In genomic region chr16:96341269-96341668, GRCm38 (mm10) we compare ENCODE assay signal across 8 mouse cellular contexts.
DNase-seq lines count a peak whose midpoint lies in the region; ATAC-seq and TF ChIP-seq lines count a peak whose summit lies in the region.

No protein-coding gene starts in this region.

- no peak for ATAC-seq in frontal cortex, adult (ENCODE audit: low TSS enrichment)
- peak; percentile 58; the same call in 1 of the 2 replicates for ATAC-seq in megakaryocyte, adult 5-6 weeks (ENCODE audit: poor library complexity, severe bottlenecking)

- TF ChIP-seq POLR2A in brain, embryonic 14.5 days (IDR thresholded peaks at IDR 0.05; ENCODE audit: borderline replicate concordance, extremely low read depth, insufficient read depth, insufficient read length, poor library complexity, severe bottlenecking) = no peak

- DNase-seq in frontal cortex, postnatal 25 days (ENCODE audit: low spot score in 2 of 2) = peak; percentile 24 to 41
- DNase-seq in ovary, postnatal 14 days (ENCODE audit: low spot score) = peak; percentile 44
- no peak for DNase-seq in ovary, postnatal 10 days (ENCODE audit: low spot score)
- DNase-seq in brain, embryonic 14.5 days (ENCODE audit: low read depth) = peak; percentile 64
- DNase-seq in kidney, postnatal 10 days = peak; percentile 75
- peak; percentile 75 for DNase-seq in thymus, postnatal 4 days

- TF ChIP-seq CTCF in brain, embryonic 14.5 days (IDR thresholded peaks at IDR 0.05; ENCODE audit: borderline replicate concordance, extremely low read depth, insufficient read depth, insufficient read length) = peak; percentile 71; the same call in 1 of the 2 replicates
